Mouse (Mus musculus) small intestine, adult 2 months (tissue): ENCODE measurements around the gene Gm20388. TPM values are rescaled to one million over a fixed set of nuclear protein-coding genes. Genes with fewer than 3 reads are reported as not detected.
A peak's percentile ranks its signal among the peaks of the same experiment; 100 is the strongest.

Experiments
- H3K27ac ChIP-seq: fragments of 200-500 bp; 2 replicates; pipeline ENCODE4 v1.5.1; 2012; ENCODE audit warnings: low read depth, low read length, control low read depth, inconsistent platforms; ENCODE audit not compliant: insufficient read depth
- H3K27me3 ChIP-seq: fragments of 200-500 bp; 2 replicates; pipeline ENCODE4 v1.6.1; 2012; ENCODE audit warnings: mild to moderate bottlenecking, moderate library complexity, low read length, inconsistent platforms; ENCODE audit not compliant: control insufficient read depth, insufficient read depth
- H3K36me3 ChIP-seq: fragments of 200-500 bp; 2 replicates; pipeline ENCODE4 v1.6.1; 2012; ENCODE audit warnings: mild to moderate bottlenecking, low read length, control low read depth, inconsistent platforms; ENCODE audit not compliant: control insufficient read depth, insufficient read depth
- H3K4me1 ChIP-seq: fragments of 200-500 bp; 2 replicates; pipeline ENCODE4 v1.6.1; 2012; ENCODE audit warnings: low read length, inconsistent platforms, mixed read lengths; ENCODE audit not compliant: control insufficient read depth, insufficient read depth, insufficient read length
- H3K4me3 ChIP-seq: fragments of 200-500 bp; 2 replicates; pipeline ENCODE4 v1.5.1; 2012; ENCODE audit warnings: low read depth, mild to moderate bottlenecking, control low read depth, inconsistent platforms, low read length, moderate library complexity
- CTCF ChIP-seq: fragments of 200-500 bp; IDR thresholded peaks from 2 replicates; pipeline ENCODE4 v1.5.1; 2012; ENCODE audit warnings: low read depth, mild to moderate bottlenecking, control low read depth, inconsistent platforms, low read length, moderate library complexity, mixed read lengths; ENCODE audit not compliant: insufficient replicate concordance, insufficient read length; ENCODE audit errors: extremely low read depth
- POLR2A ChIP-seq: fragments of 200-500 bp; IDR thresholded peaks from 2 replicates; pipeline ENCODE4 v1.6.1; 2012; ENCODE audit warnings: low read depth, mild to moderate bottlenecking, control low read depth, inconsistent platforms, low read length, moderate library complexity
- WGBS: fragments of 180-500 bp; shearing (Covaris S2); methylation state at CpG from one replicate; pipeline ENCODE4 v1.1.7; 2018; 5-methylcytosine and 5-hydroxymethylcytosine counted together
- polyA plus RNA-seq: library from polyadenylated mRNA; depleted of rRNA; stranded (reverse); fragments of >200 nt; gene quantifications from 2 replicates; pipeline ENCODE4 v1.2.3, GENCODE M21; 2012

Gene Gm20388
- polyA plus RNA-seq, 1 experiment = 37.3 TPM

DNA sequence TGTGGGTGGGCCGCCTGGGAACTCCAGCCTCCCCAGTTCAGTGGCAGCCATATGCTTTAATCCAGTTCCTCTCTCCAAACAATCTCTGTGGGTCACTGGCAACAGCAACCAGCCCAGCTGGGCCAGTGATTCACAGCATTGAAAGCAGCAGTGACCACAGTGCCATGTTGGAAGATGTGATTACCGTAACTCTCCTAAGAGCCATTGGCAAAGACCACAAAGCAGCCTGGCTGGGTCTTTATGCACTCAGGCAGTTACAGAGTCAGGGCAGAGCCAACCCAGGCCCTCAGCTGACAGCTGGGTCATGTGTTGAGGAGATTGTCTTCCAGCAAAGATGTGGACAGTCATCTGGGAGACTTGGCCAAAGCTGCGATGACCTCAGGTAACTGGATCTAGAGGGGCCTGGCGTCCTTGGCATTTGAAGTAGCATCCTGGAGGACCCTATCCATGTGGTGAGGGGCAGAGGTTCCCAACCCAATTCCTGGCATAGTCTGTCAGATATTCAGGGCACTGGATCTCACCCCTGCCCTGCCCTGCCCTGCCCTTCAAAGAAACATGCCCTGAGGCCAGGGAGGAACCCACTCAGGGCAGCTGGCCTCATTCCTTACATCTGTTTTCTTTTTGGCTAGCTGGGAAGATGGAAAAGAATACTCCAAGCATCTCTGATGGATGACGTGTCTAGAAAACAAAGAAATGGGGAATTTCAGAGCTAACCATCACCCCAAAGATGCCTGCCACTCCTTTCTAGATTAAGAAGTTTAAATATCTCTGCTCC, 1052.2 kb downstream of the Gm20388 start:
- no peaks in the 10 kb centered on the region for H3K27me3 ChIP-seq
- no peak overlapping the region for H3K4me3 ChIP-seq
- WGBS = 88% methylated on average over 5 of the region's 5 CpGs
- H3K27ac ChIP-seq = no peak overlapping the region
- TF ChIP-seq POLR2A (no peak), CTCF (no peak)
- H3K36me3 ChIP-seq = no peaks in the 10 kb centered on the region
- no peaks in the 10 kb centered on the region for H3K4me1 ChIP-seq

DNA sequence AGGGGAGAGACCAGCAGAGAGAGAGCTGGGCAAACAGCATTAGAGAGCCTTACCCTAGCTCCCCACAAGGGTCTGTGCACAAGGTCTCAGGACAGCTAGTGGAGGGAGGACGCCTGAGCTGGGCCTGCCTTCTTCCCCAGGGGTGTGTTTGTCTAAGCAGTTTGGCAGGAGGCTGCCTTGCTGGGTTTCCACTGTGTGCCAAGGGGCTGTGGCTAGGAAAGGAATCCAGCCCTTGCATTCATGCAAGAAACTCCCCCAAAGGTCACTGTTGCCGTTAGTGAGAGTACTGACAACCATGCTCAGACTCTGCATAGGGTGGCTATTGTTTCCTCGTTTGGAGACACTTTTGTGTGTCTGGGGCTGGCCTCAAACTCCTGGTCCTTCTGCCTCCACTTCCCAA, 1055.9 kb downstream of the Gm20388 start:
- WGBS = 26% methylated on average over 3 of the region's 3 CpGs
- no peak overlapping the region for H3K27ac ChIP-seq
- no peaks in the 10 kb centered on the region for H3K27me3 ChIP-seq
- H3K36me3 ChIP-seq = no peaks in the 10 kb centered on the region
- no peak overlapping the region for H3K4me3 ChIP-seq
- H3K4me1 ChIP-seq = no peaks in the 10 kb centered on the region; the same call in 1 of the 2 replicates
- no peak for TF ChIP-seq POLR2A
- no peak for TF ChIP-seq CTCF

- H3K27ac ChIP-seq = no peak overlapping the region
- no peaks in the 10 kb centered on the region; the same call in 1 of the 2 replicates for H3K4me1 ChIP-seq
- H3K4me3 ChIP-seq = no peak overlapping the region
- 58% methylated on average over 6 of the region's 6 CpGs for WGBS
- no peak for TF ChIP-seq CTCF
- no peak for TF ChIP-seq POLR2A
- 0 out of 2 replicates have a peak, but pooled peaks cover 6% of the 10 kb centered on the region for H3K27me3 ChIP-seq
- H3K36me3 ChIP-seq = no peaks in the 10 kb centered on the region
Observed at GRCm38 (mm10) chr8:120968308-120968707, 1057.7 kb downstream of the Gm20388 start.

DNA sequence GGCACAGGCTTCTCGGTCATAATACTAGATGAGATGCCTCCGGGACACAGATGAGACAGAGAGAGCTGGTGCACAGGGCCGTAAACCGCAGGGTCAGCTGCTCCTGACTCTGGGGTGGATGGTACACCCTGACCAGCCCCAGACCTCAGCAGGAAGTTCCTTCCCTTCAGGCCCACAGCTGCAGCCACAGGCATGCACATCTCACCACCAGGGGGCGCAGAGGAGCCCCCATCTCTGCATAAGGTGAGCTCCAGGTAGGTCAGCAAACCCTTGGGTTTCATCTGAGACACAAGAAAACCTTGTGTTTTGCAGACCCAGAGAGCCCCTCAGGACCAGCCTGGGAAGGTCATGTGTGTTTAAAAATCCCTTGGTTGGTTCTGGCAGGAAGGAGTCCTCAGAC, 1059.7 kb downstream of the Gm20388 start:
- H3K4me1 ChIP-seq = no peaks in the 10 kb centered on the region; the same call in none of the 2 replicates
- peak; percentile 71; the same call in 1 of the 2 replicates for TF ChIP-seq CTCF
- TF ChIP-seq POLR2A = no peak
- no peak overlapping the region for H3K4me3 ChIP-seq
- H3K36me3 ChIP-seq = no peaks in the 10 kb centered on the region
- H3K27ac ChIP-seq = no peak overlapping the region
- WGBS = 31% methylated on average over 5 of the region's 5 CpGs
- H3K27me3 ChIP-seq = 0 out of 2 replicates have a peak, but pooled peaks cover 6% of the 10 kb centered on the region

DNA sequence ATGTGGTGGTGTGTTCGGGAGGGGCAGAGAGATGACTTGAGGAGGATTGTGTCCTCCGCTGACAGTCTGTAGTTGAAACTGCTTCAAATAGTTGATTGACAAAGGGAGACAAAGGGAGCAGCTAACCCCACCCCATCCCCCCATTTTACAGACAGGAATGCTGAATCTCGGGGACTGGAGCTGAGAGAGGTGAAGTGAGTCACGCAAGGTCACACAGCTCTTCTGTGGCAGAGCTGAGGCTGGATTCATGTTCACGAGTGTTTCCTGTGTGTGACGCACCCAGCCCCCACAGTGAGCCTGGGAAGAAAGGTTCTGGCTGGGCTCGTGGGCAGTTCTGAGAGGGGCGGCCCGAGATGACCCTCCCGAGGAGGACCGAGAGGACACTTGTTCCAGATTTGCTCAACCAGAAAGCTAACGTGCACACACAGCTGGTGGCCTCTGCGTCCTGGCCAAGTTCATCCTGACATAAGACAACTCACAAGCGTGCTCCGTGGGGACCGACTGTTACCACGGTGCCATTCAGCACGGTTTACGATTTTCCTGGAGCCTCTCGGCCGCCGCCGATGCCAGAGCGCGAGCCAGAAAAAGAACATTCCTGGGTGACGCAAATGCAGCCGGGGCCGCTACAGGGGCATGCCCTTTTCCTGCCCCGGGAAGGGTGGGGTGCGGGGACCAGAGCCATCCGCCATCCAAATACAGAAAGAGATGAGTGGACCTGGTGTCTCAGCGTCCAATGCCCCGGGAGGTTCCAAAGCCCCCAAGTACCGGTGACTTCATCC, 1061.2 kb downstream of the Gm20388 start:
- Histone ChIP-seq H3K4me3 (peak overlapping the region; percentile 18), H3K36me3 (no peaks in the 10 kb centered on the region), H3K27ac (peak overlapping the region; percentile 60), H3K27me3 (0 out of 2 replicates have a peak, but pooled peaks cover 6% of the 10 kb centered on the region), H3K4me1 (no peaks in the 10 kb centered on the region; the same call in none of the 2 replicates)
- TF ChIP-seq POLR2A (no peak; the same call in 1 of the 2 replicates), CTCF (no peak)
- 14% methylated on average over 34 of the region's 34 CpGs for WGBS

- 0 out of 2 replicates have a peak, but pooled peaks cover 6% of the 10 kb centered on the region for H3K27me3 ChIP-seq
- peak overlapping the region; percentile 55 for H3K27ac ChIP-seq
- H3K4me1 ChIP-seq = no peaks in the 10 kb centered on the region; the same call in none of the 2 replicates
- no peak for TF ChIP-seq POLR2A
- no peak for TF ChIP-seq CTCF
- WGBS = 14% methylated on average over 7 of the region's 7 CpGs
- H3K36me3 ChIP-seq = no peaks in the 10 kb centered on the region
- H3K4me3 ChIP-seq = no peak overlapping the region
Observed at GRCm38 (mm10) chr8:120973046-120973445, 1062.4 kb downstream of the Gm20388 start.
